ENCODE assay signal across 12 mouse cellular contexts in genomic region chr2:6883996-6884795, GRCm38 (mm10).
DNase-seq lines count a peak whose midpoint lies in the region; ATAC-seq and TF ChIP-seq lines count a peak whose summit lies in the region.
"Had no signal": no experiment of that assay in that cellular context is flagged by ENCODE, and none has a peak within 500 bp of the region (broad histone marks: within the 10 kb centered on the region; RNA-seq: fewer than 3 reads in every experiment).

No protein-coding gene starts in this region.

- no peak overlapping the region for H3K27ac ChIP-seq in gastrocnemius, adult 2 months
- H3K27ac ChIP-seq in embryonic facial prominence, embryonic 11.5 days (replicated peaks; ENCODE audit: low read depth, low read length): 0 out of 2 replicates have a peak overlapping the region, but pooled peaks have one; percentile 36
- H3K27ac ChIP-seq in hindbrain, embryonic 12.5 days: peak overlapping the region; percentile 93
- peak overlapping the region; percentile 91 for H3K27ac ChIP-seq in neural tube, embryonic 13.5 days (replicated peaks)
- H3K27ac ChIP-seq in lung, postnatal 0 days (ENCODE audit: low read length): no peak overlapping the region
- no peak overlapping the region for H3K27ac ChIP-seq in kidney, embryonic 15.5 days
- H3K27ac ChIP-seq: liver, embryonic 12.5 days had no signal

- no peak for ATAC-seq in embryonic facial prominence, embryonic 11.5 days (replicated peaks; ENCODE audit: insufficient number of reproducible peaks, low FRiP score, low TSS enrichment, low read depth)
- ATAC-seq in hindbrain, embryonic 12.5 days (ENCODE audit: low FRiP score): peak; percentile 61
- peak; percentile 59; the same call in 1 of the 2 replicates for ATAC-seq in neural tube, embryonic 13.5 days (ENCODE audit: low read depth)
- no peak for ATAC-seq in lung, postnatal 0 days
- no peak for ATAC-seq in kidney, embryonic 15.5 days (replicated peaks; ENCODE audit: low FRiP score)
- ATAC-seq: liver, embryonic 12.5 days; Patski had no signal

- no peaks in the 10 kb centered on the region for H3K4me1 ChIP-seq in embryonic facial prominence, embryonic 11.5 days (ENCODE audit: control insufficient read depth, insufficient read depth, low read length)
- H3K4me1 ChIP-seq in hindbrain, embryonic 12.5 days: peaks cover 22% of the 10 kb centered on the region
- peaks cover 23% of the 10 kb centered on the region for H3K4me1 ChIP-seq in neural tube, embryonic 13.5 days (replicated peaks)
- H3K4me1 ChIP-seq in lung, postnatal 0 days (ENCODE audit: insufficient read depth, low read depth, low read length): no peaks in the 10 kb centered on the region
- no peaks in the 10 kb centered on the region for H3K4me1 ChIP-seq in kidney, embryonic 15.5 days
- H3K4me1 ChIP-seq: liver, embryonic 12.5 days; megakaryocyte, embryonic 14.5 days had no signal

- H3K36me3 ChIP-seq in embryonic facial prominence, embryonic 11.5 days (replicated peaks; ENCODE audit: control insufficient read depth, insufficient read depth, low read depth, low read length): no peaks in the 10 kb centered on the region
- H3K36me3 ChIP-seq in hindbrain, embryonic 12.5 days: no peaks in the 10 kb centered on the region
- H3K36me3 ChIP-seq in neural tube, embryonic 13.5 days: no peaks in the 10 kb centered on the region
- H3K36me3 ChIP-seq in lung, postnatal 0 days (ENCODE audit: insufficient read depth, low read length): no peaks in the 10 kb centered on the region
- H3K36me3 ChIP-seq in kidney, embryonic 15.5 days: no peaks in the 10 kb centered on the region
- H3K36me3 ChIP-seq: heart, embryonic 12.5 days; liver, embryonic 12.5 days had no signal

- H3K4me3 ChIP-seq in gastrocnemius, adult 2 months: peak overlapping the region; percentile 15; the same call in 1 of the 2 replicates
- peak overlapping the region; percentile 14; the same call in 1 of the 2 replicates for H3K4me3 ChIP-seq in embryonic facial prominence, embryonic 11.5 days (ENCODE audit: low read depth, low read length)
- peak overlapping the region; percentile 52 for H3K4me3 ChIP-seq in hindbrain, embryonic 12.5 days
- H3K4me3 ChIP-seq in neural tube, embryonic 13.5 days: peak overlapping the region; percentile 51
- H3K4me3 ChIP-seq in lung, postnatal 0 days (ENCODE audit: low read depth, low read length): no peak overlapping the region
- no peak overlapping the region for H3K4me3 ChIP-seq in kidney, embryonic 15.5 days (replicated peaks)
- H3K4me3 ChIP-seq: heart, embryonic 12.5 days; liver, embryonic 12.5 days; megakaryocyte, embryonic 14.5 days had no signal

- intact Hi-C loops in gastrocnemius, adult 2 months (cut with DNase I): no loop called here
- intact Hi-C loops in gastrocnemius, postnatal 14 days (cut with DNase I; ENCODE audit: low total_unique reads): no loop called here

- DNase-seq in gastrocnemius, adult 2 months: no peak
- no peak for DNase-seq in gastrocnemius, postnatal 14 days
- DNase-seq in embryonic facial prominence, embryonic 11.5 days (ENCODE audit: low spot score): no peak
- no peak for DNase-seq in lung, postnatal 0 days (ENCODE audit: low spot score)
- no peak for DNase-seq in spleen, postnatal 4 days (ENCODE audit: low spot score in 2 of 2)

- H3K9ac ChIP-seq in embryonic facial prominence, embryonic 11.5 days (replicated peaks; ENCODE audit: low read length): 0 out of 2 replicates have a peak overlapping the region, but pooled peaks have one; percentile 2
- H3K9ac ChIP-seq in hindbrain, embryonic 12.5 days: peak overlapping the region; percentile 75
- peak overlapping the region; percentile 79 for H3K9ac ChIP-seq in neural tube, embryonic 13.5 days
- no peak overlapping the region for H3K9ac ChIP-seq in lung, postnatal 0 days (replicated peaks; ENCODE audit: low read depth)
- H3K9ac ChIP-seq in kidney, embryonic 15.5 days: no peak overlapping the region
- H3K9ac ChIP-seq: heart, embryonic 12.5 days; liver, embryonic 12.5 days had no signal

- TF ChIP-seq CTCF in gastrocnemius, adult 2 months (IDR thresholded peaks at IDR 0.05): no peak
- TF ChIP-seq CTCF in lung, postnatal 0 days (IDR thresholded peaks at IDR 0.05): no peak

- no peak for TF ChIP-seq EP300 in lung, postnatal 0 days (IDR thresholded peaks at IDR 0.05)

- no peak overlapping the region for H3K4me2 ChIP-seq in embryonic facial prominence, embryonic 11.5 days (ENCODE audit: low read depth, low read length)
- peak overlapping the region; percentile 49 for H3K4me2 ChIP-seq in hindbrain, embryonic 12.5 days (replicated peaks)
- peak overlapping the region; percentile 53 for H3K4me2 ChIP-seq in neural tube, embryonic 13.5 days
- no peak overlapping the region for H3K4me2 ChIP-seq in lung, postnatal 0 days (replicated peaks; ENCODE audit: low read depth, low read length)
- H3K4me2 ChIP-seq in kidney, embryonic 15.5 days: no peak overlapping the region
- H3K4me2 ChIP-seq: heart, embryonic 12.5 days; liver, embryonic 12.5 days had no signal

- H3K9me3 ChIP-seq in embryonic facial prominence, embryonic 11.5 days (replicated peaks; ENCODE audit: control insufficient read depth, low read length): no peaks in the 10 kb centered on the region
- no peaks in the 10 kb centered on the region for H3K9me3 ChIP-seq in hindbrain, embryonic 12.5 days (replicated peaks)
- H3K9me3 ChIP-seq in neural tube, embryonic 13.5 days: no peaks in the 10 kb centered on the region
- no peaks in the 10 kb centered on the region for H3K9me3 ChIP-seq in lung, postnatal 0 days (ENCODE audit: low read length)
- no peaks in the 10 kb centered on the region for H3K9me3 ChIP-seq in kidney, embryonic 15.5 days (replicated peaks)
- H3K9me3 ChIP-seq: heart, embryonic 12.5 days; liver, embryonic 12.5 days; megakaryocyte, embryonic 14.5 days had no signal

- H3K27me3 ChIP-seq in embryonic facial prominence, embryonic 11.5 days (ENCODE audit: control insufficient read depth, insufficient read depth, low read length): no peaks in the 10 kb centered on the region
- no peaks in the 10 kb centered on the region for H3K27me3 ChIP-seq in hindbrain, embryonic 12.5 days
- no peaks in the 10 kb centered on the region for H3K27me3 ChIP-seq in neural tube, embryonic 13.5 days
- H3K27me3 ChIP-seq in lung, postnatal 0 days (replicated peaks; ENCODE audit: insufficient read depth, low read length): no peaks in the 10 kb centered on the region
- H3K27me3 ChIP-seq in kidney, embryonic 15.5 days: no peaks in the 10 kb centered on the region
- H3K27me3 ChIP-seq: heart, embryonic 12.5 days; liver, embryonic 12.5 days; Patski had no signal

- 70% methylated on average over 13 of the region's 13 CpGs for WGBS in embryonic facial prominence, embryonic 11.5 days
- 23% methylated on average over 13 of the region's 13 CpGs for WGBS in hindbrain, embryonic 12.5 days
- 33% methylated on average over 13 of the region's 13 CpGs for WGBS in neural tube, embryonic 13.5 days
- 73% methylated on average over 13 of the region's 13 CpGs for WGBS in lung, postnatal 0 days
- whole genome bisulfite sequencing in kidney, embryonic 15.5 days: 85% methylated on average over 13 of the region's 13 CpGs

Comparison
In these comparisons a context has a peak if more than half of its experiments do, and no peak if none do; other contexts are left out.
1. H3K27ac ChIP-seq: peak in embryonic facial prominence, embryonic 11.5 days (single experiment), hindbrain, embryonic 12.5 days (single experiment) and neural tube, embryonic 13.5 days (single experiment); none in gastrocnemius, adult 2 months (single experiment), lung, postnatal 0 days (single experiment) and kidney, embryonic 15.5 days (single experiment).
2. H3K4me3 ChIP-seq: peak in gastrocnemius, adult 2 months (single experiment), embryonic facial prominence, embryonic 11.5 days (single experiment), hindbrain, embryonic 12.5 days (single experiment) and neural tube, embryonic 13.5 days (single experiment); none in lung, postnatal 0 days (single experiment) and kidney, embryonic 15.5 days (single experiment).
3. ATAC-seq: peak in hindbrain, embryonic 12.5 days (single experiment) and neural tube, embryonic 13.5 days (single experiment); none in embryonic facial prominence, embryonic 11.5 days (single experiment), lung, postnatal 0 days (single experiment) and kidney, embryonic 15.5 days (single experiment).
4. H3K4me2 ChIP-seq: peak in hindbrain, embryonic 12.5 days (single experiment) and neural tube, embryonic 13.5 days (single experiment); none in embryonic facial prominence, embryonic 11.5 days (single experiment), lung, postnatal 0 days (single experiment) and kidney, embryonic 15.5 days (single experiment).
5. H3K9ac ChIP-seq: peak in embryonic facial prominence, embryonic 11.5 days (single experiment), hindbrain, embryonic 12.5 days (single experiment) and neural tube, embryonic 13.5 days (single experiment); none in lung, postnatal 0 days (single experiment) and kidney, embryonic 15.5 days (single experiment).